Mouse (Mus musculus) C2C12 (cell line): Measurements from ENCODE around the gene Tenm4.

Experiments used
- CEBPB ChIP-seq: IDR thresholded peaks from one replicate; pipeline ENCODE4 v1.6.1; 2011; ENCODE audit warnings: low read depth, mild to moderate bottlenecking, control low read depth, moderate library complexity
- CTCF ChIP-seq: IDR thresholded peaks from one replicate; pipeline ENCODE4 v1.5.1; 2011; ENCODE audit not compliant: control insufficient read depth, insufficient read depth, insufficient read length
- MAX ChIP-seq: IDR thresholded peaks from one replicate; pipeline ENCODE4 v1.6.1; 2011; ENCODE audit warnings: mild to moderate bottlenecking, control low read depth
- MYOD1 ChIP-seq: IDR thresholded peaks from one replicate; pipeline ENCODE4 v1.6.1; 2011; ENCODE audit warnings: low read depth; ENCODE audit not compliant: control insufficient read depth, insufficient read length
- USF1 ChIP-seq: IDR thresholded peaks from one replicate; pipeline ENCODE4 v1.6.1; 2011; ENCODE audit warnings: low read depth, mild to moderate bottlenecking, control low read depth, moderate library complexity

DNA sequence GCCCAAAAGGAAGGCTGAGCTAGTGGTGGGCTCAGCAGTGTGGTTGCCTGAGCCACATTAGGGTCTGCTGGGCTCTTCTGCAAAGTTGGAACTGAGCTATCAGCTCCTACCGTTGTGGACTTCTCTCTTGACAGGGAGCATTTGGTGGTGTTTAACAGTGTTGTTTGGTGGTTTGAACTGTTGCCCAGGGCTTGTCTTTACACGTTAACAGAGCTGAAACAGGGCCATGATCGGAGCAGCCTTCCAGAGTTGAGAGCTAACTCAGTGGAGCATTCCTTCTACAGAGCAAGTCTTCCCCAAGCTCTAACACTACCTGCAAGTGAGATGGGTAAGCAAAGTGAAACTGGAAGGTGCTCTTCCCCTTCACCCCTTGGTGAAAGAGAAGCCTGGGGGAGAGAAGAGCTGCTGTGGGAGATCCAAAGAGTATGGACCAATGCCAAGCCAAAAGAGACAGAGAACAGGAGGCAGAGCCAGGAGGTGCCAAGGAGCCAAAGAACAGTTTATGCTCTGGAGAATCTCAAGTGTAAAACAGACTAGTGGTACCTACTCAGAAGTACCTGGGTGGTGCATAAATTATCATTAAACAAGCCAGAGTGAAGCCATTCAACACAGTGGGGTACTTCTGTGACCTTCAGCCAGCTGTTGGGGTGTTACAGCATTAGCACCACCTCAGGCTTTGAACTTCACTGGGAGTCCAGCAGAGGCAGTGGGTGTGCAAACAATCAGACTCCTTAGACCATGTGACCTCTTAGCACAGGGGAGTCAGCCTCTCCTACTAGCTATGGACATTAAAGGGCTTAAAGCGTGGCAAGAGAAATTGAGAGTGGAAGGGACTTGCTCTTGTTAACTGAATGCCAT lies 71.5 kb downstream of the Tenm4 start:
- TF ChIP-seq CEBPB: no peak
- no peak for TF ChIP-seq MAX
- no peak for TF ChIP-seq CTCF
- no peak for TF ChIP-seq MYOD1
- no peak for TF ChIP-seq USF1
